Mouse (Mus musculus) cerebellum, postnatal 10 days (tissue): Measurements from ENCODE around the gene Olfr57.
"Not testable (repeated sequence)": the region's sequence is repeated elsewhere in the genome, so short reads cannot be mapped to it uniquely, and the experiment has no call there.

Experiments
- DNase-seq, 2 experiments: peaks; one replicate each; pipeline ENCODE4 v3.0.0; 2021; ENCODE audit warnings: mixed read lengths in 2 of 2

The Olfr57 gene

GRCm38 (mm10) chr10:79028441-79028840 lies at the start of gene Olfr57:
Gene Olfr57 (plus strand): TSS chr10:79028741.
- DNase-seq = no peak

DNA sequence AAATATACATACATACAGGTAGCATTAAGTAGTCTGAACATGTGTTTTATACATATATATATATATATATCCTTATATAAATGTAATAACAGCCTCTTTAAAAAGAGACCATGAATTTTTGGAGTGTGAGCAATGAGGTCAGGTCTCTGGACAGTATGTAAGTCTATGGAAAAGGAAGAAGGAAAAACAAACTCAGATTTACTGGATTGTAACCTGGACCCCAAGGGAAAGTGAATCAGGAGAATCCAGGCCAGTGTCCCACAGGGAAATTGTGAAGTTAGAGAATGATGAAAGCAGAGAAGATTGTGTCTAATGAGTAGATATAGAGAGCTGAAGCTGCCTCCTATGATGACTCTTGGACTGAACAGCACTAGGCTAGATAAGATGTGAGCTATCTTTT lies 47.8 kb upstream of the Olfr57 start, which contains the start of gene Olfr1352:
Gene Olfr1352 (plus strand): TSS at position 301 of the 400 bp plus-strand sequence.
- no peak for DNase-seq

- no peak for DNase-seq
Measured at GRCm38 (mm10) chr10:79012172-79012571, 16.4 kb upstream of the Olfr57 start, which contains the start of gene Olfr1351. Gene Olfr1351 (plus strand): TSS chr10:79012472.

DNA sequence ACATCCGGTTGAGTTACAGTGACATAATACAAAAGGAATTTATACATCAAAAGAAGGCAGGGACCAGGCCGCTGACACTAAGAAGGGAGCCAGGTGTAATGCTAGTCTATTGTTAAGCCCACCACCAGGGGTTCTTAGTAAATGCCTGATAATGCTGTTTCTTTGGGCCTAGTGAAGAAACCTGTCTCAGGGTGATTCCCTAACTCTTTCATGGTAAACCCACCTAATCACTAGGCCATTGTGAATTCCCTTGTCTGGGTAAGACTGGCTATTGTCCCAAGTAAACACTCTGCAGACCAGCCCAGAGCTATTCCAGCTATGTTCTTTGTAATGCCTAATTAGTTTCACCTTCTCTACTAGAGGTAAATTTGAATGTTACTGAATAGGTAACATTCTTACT lies 13.9 kb downstream of the Olfr57 start:
- DNase-seq = not testable (repeated sequence)

DNA sequence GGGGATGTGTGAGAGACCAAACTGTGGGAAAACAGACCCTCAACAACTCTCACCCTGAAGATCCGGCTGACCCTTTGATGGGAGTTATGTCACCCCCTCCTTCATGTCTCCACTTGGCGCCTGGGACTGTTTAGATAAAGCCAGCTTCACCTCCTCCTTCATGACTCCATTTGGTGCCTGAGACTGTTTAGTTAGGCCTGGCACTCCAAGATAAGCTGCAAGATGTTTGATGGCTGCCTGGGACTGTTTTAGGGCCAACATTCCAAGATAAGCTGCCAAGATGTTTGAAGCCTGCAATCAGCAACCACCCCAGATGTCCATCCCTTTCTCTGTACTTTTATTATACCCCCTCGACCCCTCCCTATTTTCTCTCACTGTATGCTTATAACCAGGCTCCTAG lies 28.8 kb downstream of the Olfr57 start:
- not testable (repeated sequence) for DNase-seq
